Mouse (Mus musculus) adrenal gland, postnatal 4 days (tissue): ENCODE measurements around the gene Borcs8. TPM values are rescaled to one million over a fixed set of nuclear protein-coding genes. Genes with fewer than 3 reads are reported as not detected.
A peak's percentile ranks its signal among the peaks of the same experiment; 100 is the strongest.

Experiments
- DNase-seq, 2 experiments: peaks; one replicate each; pipeline ENCODE4 v3.0.0; 2021 to 2022; ENCODE audit warnings: low spot score in 2 of 2, mixed read lengths in 2 of 2
- total RNA-seq, 2 experiments: library from RNA; stranded (reverse); gene quantifications; 2 replicates each; pipeline ENCODE4 v1.2.3; 2021

Gene Borcs8
- total RNA-seq, 2 experiments from 2014 or later: 55.5 to 56.4 TPM

DNA sequence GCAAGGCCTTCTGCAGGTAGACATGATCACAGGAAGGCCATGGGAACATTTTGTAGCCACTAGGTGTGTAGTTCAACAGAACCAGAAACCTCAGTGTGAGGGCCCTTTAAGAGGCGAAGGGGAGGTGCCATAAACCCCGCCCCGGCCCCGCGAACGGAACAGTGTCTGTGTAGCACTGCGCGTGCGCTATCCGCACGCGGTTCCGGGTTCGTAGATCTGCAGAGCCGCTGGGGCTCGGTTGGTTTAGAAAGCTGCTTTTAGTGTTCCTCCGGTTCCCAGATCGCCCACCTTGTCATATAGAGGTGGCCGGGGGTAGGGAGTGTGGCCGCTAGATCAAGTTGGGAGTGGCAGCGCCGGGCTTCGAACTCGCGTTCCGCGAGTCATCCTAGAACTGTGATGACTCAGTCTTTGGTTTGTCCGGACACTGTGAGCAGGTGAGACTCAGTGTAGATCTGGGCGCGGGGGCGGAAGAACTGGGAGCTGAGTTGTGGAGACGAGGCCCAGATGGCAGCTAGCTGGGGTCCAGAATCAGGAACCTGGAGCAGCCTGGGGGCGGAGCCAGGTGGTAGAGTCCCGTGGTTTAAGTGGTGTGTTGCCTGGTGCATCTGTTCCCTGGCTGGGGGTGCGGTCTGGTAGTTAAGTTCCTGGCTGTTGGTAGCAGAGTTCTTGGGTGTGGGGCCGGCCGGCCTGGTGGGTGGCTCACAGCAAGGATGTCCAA, 8.0 kb upstream of the Borcs8 start, which contains the start of gene Nr2c2ap:
Gene Nr2c2ap, plus strand, starts transcription at position 168 of the 718 bp plus-strand sequence.
- peak; percentile 61 to 70 for DNase-seq

DNA sequence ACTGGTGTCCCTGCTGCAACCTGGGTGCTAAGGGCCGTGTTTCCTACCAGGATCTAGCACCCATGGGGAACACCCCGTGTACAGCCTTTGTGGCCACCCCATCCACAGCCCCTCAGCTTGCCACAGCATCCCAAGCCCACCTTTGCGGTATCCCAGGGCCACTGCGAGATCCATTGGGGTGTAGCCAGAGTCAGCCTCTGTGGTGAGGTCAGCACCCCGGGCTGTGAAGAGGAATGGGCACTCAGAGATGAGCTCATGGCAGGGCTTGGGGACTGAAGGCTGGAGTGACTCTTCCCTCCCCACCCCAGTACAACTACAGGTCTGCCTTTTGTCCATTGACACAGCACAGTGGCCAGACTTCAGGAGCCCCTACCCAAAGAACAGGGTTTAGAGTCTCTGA, 5.2 kb upstream of the Borcs8 start:
- no peak for DNase-seq

DNA sequence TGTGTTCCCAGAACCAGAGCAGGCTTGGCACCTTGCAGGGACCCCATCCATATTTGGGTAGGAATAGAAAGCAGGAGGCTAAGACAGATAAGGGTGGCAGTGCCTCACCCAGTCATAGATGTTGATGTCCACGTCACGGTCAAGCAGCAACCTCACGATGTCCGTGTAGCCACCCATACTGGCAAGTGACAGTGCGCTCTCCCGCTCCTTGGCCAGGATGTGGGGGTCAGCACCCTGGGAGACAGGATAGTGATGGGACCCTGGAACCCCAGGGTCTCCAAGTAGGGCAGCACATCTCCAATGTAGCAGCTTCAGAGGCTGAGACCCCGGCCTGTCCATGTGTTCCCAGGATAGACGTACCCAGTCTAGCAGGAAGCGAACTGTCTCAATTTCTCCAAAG, 4.4 kb upstream of the Borcs8 start:
- DNase-seq: no peak

DNA sequence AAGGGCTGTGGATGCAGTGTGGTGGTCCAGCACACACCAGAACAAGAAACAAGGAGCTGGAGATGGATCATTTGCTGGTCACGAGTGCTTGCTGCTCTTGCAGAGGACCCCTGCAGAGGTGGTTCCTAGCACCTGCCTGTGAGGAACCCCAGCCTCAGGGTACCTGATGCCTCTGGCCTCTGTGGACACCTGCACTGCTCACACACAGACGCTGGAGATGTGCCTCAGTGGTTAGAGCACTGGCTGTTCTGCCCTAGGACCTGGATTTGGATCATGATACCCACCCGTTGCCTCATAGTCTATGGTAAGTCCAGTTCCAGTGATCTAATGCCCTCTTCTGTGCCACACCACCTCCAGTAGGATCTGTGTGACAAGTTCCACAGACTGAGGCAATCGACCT, 2.7 kb upstream of the Borcs8 start:
- DNase-seq: no peak

DNA sequence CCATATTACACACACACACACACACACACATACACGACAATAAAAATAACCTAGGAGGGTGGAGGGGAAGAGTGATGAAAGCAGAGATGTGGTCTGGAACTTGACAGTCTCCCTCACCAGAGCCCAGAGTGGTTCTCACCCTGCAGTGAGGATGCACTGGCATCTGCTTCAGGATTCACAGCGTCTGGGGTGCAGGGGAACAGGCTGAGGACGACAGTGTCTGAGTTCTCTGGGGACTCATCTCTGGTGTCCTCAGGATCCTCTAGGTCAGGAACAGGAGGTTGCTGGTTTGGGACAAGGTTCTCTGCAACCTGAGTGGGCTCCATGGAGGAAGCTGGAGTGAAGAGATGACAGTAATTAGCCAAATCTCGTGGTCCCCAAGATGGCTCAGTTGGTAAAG, 1.4 kb upstream of the Borcs8 start:
- DNase-seq: no peak

DNA sequence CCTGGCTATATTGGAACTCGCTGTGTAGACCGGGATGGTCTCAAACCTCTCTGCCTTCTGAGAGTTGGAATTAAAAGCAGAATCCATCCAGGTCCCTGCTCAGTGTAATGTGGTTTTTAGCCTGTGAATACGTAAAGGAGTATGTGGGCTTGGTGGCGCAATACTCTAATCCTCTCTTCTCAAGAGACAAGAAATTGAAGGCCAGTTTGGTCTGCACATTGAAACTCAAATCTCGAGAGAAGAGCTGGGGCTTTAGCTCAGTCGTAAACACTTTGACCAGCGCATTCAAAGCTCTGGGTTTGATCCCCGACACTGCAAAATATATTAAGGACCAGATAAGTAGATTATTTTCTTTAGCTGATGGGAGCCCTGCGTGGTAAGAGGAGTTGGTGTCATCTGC, 682 bp downstream of the Borcs8 start:
- no peak for DNase-seq

DNA sequence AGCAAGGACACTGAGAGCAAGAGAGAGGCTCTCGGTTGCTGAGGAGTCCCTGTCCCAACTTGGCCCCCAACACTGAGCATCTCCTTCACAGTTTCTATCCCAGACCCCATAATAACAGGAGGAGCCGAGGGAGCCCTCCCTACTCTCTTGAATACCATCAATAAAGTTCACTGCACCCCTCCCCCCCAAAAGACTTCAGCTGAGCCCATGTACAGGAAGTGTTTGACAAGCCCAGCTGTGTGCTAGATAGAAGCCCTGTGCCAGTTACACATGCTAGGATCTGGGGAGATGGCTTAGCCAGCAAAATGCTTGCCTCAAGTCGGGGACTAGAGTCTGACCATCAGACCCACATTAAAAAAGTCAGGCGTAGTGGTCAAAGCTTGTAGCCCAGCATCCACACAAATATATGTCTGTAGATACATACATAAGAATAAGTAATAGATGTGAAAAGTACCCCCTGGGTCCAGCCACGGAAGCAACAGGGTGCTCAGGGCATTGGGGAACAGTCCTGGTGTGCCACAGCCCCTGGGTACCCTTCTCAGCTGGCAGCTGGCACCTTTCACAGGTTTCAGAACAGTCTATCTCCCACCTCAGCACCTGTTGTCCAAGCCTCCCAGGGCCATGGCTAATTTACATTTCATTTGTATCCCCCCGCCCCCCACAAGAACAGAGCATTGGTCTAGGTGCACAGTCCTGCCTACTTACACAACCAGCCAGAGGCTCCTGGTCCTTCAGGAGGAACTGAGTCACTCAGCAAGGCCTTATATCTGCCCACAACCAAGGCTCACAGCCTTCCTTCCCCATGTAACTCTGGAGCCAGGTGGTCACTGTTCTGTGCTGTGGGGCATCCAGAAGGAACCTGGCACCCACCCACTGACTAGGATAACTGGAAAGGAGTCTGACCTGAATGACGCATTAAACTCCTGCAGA, 8.6 kb downstream of the Borcs8 start:
- DNase-seq: no peak

DNA sequence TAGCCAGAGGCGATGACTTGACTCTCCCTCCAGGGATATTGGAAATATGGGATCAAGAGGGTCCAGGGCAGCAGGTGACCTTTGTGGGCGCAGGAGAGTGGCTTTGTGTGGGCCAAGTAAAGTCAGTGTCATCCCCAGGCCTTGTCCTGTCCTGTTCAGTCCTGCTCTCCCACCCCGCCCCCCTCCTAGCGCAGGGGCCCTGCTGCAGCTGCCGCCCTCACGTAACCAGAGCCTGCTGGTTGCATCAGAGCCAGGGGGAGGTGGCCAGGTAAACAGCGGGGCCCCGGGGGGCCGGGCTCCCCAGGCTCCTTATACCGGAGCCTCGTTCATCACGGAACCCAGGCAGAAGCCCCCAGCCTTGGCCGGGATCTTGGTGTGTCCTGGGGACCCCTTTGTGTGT, 10.9 kb downstream of the Borcs8 start:
- DNase-seq: no peak

DNA sequence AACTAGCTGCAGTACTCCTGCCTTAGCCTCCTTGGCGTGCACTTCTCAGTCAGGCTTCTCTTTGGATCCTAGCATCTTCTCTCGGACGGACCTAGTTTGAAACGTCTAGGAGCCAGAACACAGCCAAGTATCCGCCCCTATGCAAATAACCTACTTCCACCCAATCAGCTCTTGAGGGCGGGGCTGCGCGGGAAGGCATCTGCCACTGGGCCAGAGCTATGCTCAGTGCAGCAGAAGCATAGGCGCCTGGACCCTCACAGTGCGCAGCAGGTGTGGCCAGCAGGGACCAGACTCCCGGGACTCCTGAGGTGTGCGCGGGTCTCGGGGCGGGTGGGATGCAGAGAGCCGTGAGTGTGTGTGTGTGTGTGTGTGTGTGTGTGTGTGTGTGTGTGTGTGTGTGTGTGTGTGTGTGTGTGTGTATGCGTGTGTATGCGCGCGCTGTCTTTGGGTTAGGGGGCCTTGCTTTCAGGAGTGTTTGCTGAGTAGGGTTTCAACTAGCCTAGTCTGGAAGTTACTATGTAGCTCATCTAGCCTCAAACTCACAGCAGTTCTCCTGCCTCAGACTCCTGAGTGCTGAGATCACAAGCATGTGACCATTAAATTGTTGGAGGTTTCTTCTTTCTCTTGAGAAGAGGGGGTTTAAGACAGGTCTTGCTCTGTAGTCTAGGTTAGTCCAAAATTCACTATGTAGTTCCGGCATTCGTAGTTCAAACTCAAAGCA, 13.4 kb downstream of the Borcs8 start:
- DNase-seq: peak; percentile 40 to 54

DNA sequence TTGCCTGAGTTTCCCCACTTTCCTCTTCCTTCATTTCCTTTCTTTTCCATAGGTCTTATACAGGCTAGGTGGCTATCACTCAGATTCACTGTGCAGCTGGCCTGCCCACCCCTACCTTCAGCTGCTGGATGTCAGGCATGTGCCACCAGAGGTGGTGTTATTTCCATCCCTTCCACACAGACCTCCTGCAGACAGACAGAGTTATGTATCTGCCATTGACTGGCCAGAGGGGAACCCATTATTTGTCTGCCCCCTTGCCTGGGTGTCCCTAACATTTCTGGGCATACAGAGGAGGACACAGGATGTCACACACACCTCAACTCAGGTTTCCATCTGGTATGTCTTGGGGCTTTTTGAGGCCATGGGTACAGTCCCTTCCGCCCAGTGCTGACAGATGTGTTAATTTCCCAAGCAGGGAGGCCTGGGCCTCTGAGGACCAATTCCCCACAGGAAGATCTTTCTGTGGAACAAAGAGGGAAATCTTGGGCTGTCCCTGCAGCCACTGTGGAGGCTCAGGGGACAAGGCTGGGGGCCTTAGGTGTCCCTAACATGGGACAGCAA, 18.0 kb downstream of the Borcs8 start:
- no peak for DNase-seq

DNA sequence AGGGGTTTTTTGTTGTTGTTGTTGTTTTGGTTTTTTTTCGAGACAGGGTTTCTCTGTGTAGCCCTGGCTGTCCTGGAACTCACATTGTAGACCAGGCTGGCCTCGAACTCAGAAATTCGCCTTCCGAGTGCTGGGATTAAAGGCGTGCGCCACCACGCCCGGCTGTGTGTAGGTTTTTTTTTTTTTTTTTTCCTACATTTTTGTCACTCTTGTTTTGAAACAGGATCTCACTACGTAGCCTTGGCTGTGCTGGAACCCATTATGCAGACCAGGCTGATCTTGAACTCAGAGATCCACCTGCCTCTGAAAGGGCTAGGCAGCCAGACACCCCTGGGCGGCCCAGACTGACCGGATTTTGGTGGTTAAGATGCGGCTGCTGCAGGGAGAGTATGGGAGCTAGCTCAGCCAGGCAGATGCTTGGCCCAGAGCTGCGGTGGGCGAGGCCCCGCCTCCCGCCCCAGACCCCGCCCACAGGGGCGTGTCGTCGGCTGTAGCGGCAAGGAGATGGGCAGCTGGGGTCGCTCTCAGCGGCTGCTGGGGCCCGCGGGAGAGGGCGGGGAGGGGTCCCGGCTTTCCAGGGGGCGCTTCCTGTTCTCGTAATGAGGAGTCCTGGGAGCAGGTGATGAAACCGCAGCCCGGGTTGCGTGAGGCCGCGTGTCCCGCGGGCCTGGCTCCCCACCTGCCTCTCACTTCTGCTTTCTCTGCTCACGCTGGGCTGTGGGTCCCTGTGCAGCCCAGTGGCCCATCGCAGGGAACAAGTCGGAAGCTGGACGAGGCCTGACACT, 19.0 kb downstream of the Borcs8 start:
- peak in 1 of 2 experiments; percentile 24 for DNase-seq

DNA sequence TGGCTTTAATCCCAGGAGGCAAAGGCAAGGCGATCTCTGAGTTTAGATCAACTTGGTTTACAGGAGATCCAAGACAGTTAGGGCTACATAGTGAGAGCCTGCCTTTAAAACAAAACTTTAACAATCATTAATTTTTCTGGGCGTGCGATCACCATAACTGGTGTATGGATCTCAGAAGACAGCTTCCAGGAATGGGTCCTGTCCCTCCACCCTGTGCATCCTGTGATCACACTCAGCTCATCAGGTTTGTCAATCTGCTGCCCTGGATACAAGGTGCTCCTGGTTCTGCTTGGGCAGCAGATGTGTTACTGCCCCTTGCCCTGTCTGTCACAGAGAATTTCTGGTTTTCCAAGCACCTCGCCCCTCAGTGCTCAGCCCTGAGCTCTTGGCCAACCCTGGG, 19.9 kb downstream of the Borcs8 start:
- no peak for DNase-seq

DNA sequence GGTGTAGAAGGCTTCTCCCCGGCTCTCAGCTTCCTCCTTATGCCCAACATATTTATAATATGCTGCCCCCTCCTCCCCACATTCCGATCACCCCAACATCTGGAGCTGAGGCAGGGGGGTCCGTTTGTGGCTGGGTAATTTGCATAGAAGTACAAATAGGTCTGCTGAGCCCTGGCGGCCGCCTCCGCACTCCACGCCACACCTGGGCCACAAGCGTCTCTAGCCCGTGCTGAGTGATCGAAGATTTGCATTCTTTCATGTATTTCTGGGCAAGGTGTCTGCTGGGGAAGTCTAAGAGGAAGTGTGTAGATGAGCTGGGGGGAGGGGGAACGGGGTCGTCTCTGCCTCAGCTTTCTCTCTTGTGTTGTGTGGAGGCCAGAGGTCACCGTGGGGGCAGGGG, 20.7 kb downstream of the Borcs8 start:
- DNase-seq: no peak

DNA sequence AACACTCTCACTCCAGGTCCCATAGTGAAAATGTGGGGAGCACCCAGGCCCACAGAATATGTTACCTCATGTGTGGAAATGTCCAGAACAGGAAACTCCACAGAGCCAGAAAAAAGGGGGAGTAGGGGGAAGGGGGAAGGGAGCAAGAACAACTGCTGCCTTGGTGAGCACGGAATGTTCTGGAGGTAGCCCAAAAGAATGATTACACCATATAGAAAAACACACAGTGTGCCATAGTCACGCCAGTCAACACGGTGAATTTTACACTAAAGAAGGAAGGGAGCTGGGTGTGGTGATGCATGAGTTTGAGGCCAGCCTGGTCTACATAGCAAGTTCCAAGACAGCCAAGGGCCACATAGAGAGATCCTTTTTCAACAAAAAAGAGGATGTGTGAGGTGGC, 24.0 kb downstream of the Borcs8 start:
- no peak for DNase-seq

DNA sequence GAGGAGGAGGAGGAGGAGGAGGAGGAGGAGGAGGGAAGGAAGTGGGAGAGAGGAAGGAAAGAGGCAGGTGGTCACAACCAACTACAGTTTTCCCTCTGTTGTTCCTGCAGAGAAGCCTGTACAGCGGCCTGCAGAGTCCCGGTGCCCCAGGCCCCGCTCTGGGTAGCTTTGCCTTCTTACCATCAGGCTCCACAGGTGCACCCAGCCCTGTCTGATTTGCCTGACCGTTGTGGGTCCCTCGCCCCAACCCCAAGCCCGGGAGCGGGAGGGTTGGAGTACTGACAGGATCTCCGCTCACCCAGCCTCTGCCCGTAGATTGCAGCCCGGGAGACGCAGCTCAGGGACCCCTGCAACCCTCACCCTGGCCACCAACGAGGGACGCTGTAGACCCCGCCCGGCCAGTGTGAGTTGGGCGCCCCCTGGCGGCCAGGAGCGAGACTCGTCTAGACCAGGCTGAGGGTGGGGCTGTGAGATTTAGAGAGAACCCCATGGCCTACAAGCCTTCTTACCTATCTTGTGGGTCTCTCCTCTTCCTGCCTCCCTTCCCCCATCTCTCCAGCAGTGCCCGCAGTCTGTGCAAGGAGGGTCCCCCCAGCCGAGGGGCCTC, 27.3 kb downstream of the Borcs8 start:
- peak; percentile 41 to 48 for DNase-seq

DNA sequence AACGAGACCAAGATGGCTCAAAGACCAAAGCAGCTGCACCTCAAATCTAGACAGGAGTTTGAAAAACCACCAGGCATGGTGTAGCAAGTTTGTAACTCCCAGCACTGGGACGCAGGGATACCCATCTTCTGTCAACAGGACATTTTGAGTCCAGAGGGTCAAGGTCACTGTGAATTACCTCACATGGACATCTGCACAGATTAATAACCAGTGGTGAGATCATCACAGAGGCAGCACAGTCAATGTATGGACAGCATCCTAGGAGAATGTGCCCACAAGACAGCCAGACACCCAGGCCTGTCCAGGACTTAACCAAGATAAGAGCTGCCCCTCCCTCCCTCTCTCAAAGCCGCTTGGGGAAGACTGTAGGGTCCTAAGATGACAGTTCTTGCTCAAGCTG, 30.8 kb downstream of the Borcs8 start:
- DNase-seq: no peak

DNA sequence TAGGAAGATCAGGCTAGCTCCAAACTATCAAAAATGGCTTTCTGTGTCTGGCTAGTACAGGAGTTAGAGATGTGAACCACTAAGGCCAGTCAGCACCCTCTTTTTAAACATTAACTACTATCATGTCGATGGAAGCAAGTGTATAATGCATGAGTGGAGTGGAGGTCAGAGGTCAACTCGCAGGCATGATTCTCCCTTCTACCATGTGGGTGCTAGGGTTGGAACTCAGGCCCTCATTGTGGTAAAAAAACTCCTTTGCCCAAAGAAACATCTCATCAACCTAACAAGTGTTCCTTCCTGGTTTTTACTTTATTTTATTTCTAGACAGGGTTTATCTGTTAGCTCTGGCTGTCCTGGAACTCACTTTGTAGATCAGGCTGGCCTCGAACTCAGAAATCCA, 31.4 kb downstream of the Borcs8 start:
- DNase-seq: no peak

DNA sequence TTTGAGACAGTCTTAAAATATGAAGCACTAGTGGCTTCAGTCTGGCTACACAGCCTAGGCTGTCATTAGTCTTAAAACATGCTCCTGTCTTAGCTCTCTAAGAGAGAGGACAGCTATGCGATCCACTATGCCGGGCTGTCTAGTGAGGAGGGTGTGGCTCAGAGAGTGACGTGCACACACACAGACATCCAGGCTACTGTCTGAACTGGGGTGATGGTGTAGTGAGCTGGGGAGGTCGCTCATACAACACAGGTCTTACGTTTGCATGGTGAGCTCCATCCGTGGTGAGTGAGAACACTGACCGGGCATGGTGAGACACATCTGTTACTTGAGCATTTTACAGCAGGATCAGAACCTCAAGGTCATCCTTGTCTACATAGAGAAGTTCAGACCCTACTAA, 31.9 kb downstream of the Borcs8 start:
- no peak for DNase-seq

DNA sequence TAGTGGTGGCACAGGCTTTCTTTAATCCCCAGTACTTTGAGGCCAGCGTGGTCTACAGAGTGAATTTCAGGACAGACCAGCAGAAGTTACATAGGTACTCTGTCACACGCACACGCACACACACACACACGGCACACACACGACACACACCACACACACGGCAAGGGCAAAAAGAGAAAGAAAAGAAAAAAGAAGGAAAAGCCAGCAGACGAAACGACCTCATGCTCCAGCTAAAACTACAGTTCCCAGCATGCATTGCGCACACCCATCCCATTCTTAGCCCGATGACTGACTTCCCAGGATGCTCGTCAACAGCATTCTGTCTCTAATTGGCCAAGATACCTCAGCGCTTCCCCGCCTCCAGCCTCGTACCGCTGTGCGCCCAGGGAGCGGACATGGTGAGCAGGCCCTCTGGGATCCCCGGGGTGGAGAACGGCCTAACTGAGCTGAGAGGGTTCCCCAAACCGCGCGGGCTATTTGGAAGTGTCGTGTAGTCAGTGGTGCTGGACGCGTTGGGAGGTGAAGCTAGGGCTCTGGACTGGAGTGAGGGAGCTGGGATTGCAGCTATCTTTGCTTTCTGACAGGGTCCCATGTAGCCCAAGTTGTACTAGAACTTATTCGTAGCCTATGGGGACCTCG, 32.9 kb downstream of the Borcs8 start, which contains the start of gene Tmem161a:
Gene Tmem161a, plus strand, starts transcription at position 314 of the 639 bp plus-strand sequence.
- peak; percentile 55 to 77 for DNase-seq

DNA sequence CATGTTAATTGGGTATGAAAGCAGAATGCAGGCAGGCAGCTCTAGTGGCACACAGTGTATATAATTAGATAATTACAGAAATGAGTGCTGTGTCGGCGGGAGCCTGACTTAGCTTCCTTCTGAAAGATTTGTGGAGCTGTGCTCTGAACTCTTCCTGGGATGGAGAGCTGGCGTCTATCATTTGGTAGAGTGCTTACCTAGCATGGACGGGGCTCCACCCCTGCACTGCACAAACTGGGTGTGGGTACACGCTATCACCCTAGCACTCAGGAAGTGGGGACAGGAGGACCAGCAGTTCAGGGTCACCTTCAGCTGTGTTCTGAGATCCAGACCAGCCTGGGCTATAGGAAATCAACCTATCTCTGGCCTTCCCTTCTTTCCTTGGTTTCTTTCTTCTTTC, 34.0 kb downstream of the Borcs8 start:
- no peak for DNase-seq
